Mouse (Mus musculus) heart, embryonic 16.5 days (tissue): ENCODE results near the gene Tmem151a. TPM values are rescaled to one million over a fixed set of nuclear protein-coding genes. Genes with fewer than 3 reads are reported as not detected.

Experiments
- ATAC-seq: fragments of 200-750 bp; cut with Nextera tagmentation; replicated peaks from 2 replicates; pipeline ENCODE4 v1.8.0; 2017; ENCODE audit warnings: moderate number of reproducible peaks; ENCODE audit not compliant: insufficient read depth, low FRiP score; ENCODE audit errors: extremely low read depth
- H3K27ac ChIP-seq: fragments of 300-500 bp; sonication (generic); 2 replicates; pipeline ENCODE4 v1.5.1; 2014; ENCODE audit warnings: mild to moderate bottlenecking, low read length, control low read depth, moderate library complexity
- H3K27me3 ChIP-seq: fragments of 300-500 bp; sonication (generic); 2 replicates; pipeline ENCODE4 v1.6.1; 2014; ENCODE audit warnings: low read length, mixed read lengths; ENCODE audit not compliant: control insufficient read depth, insufficient read depth
- H3K36me3 ChIP-seq: fragments of 300-500 bp; sonication (generic); 2 replicates; pipeline ENCODE4 v1.6.1; 2014; ENCODE audit not compliant: control insufficient read depth, insufficient read depth
- H3K4me1 ChIP-seq: fragments of 300-500 bp; sonication (generic); 2 replicates; pipeline ENCODE4 v1.6.1; 2014; ENCODE audit warnings: low read length, mixed read lengths; ENCODE audit not compliant: control insufficient read depth, insufficient read depth
- H3K4me2 ChIP-seq: fragments of 300-500 bp; sonication (generic); 2 replicates; pipeline ENCODE4 v1.6.1; 2014; ENCODE audit warnings: low read depth, mild to moderate bottlenecking, control low read depth, low read length
- H3K4me3 ChIP-seq: fragments of 300-500 bp; sonication (generic); 2 replicates; pipeline ENCODE4 v1.5.1; 2014; ENCODE audit warnings: mild to moderate bottlenecking, control low read depth, low read length
- H3K9ac ChIP-seq: fragments of 300-500 bp; sonication (generic); 2 replicates; pipeline ENCODE4 v1.6.1; 2014; ENCODE audit warnings: low read length, control low read depth
- H3K9me3 ChIP-seq: fragments of 300-500 bp; sonication (generic); replicated peaks from 2 replicates; pipeline ENCODE4 v1.6.1; 2016; ENCODE audit warnings: low read length; ENCODE audit not compliant: control insufficient read depth
- WGBS: fragments of 180-500 bp; shearing (Covaris S2); extraction: QIAGEN DNeasy Blood & Tissue Kit; methylation state at CpG from one replicate; pipeline ENCODE4 v1.1.7; 2014; 5-methylcytosine and 5-hydroxymethylcytosine counted together
- polyA plus RNA-seq: library from polyadenylated mRNA; unstranded; fragments of >200 nt; fragmentation: Nextera tagmentation; extraction: Ambion mirVana; gene quantifications from 2 replicates; pipeline ENCODE4 v1.2.1, GENCODE M21; 2015

Gene Tmem151a
- polyA plus RNA-seq, 1 experiment from 2014 or later, result 4.6 TPM

- H3K4me3 ChIP-seq, result peak within 1 kb of the TSS; percentile 82
- ATAC-seq, result peak; percentile 74
- H3K9me3 ChIP-seq, result no peaks in the 10 kb centered on the region
- WGBS, result 3% methylated on average over 40 of the region's 40 CpGs
- H3K9ac ChIP-seq, result peak within 1 kb of the TSS; percentile 92
- peak within 1 kb of the TSS; percentile 65 for H3K27ac ChIP-seq
- no peaks in the 10 kb centered on the region for H3K27me3 ChIP-seq
- H3K4me1 ChIP-seq, result peaks cover 22% of the 10 kb centered on the region
- H3K4me2 ChIP-seq, result peak within 1 kb of the TSS; percentile 81
- H3K36me3 ChIP-seq, result peaks cover 2% of the 10 kb centered on the region; the same call in 1 of the 2 replicates
These were observed 44.3 kb downstream of the Tmem151a start, which contains the start of gene Brms1 for GRCm38 (mm10) chr19:5040862-5041523. Gene Brms1, plus strand, starts transcription at chr19:5041354.

GRCm38 (mm10) chr19:5039301-5040114 is 45.8 kb downstream of the Tmem151a start:
- no peaks in the 10 kb centered on the region for H3K9me3 ChIP-seq
- H3K27ac ChIP-seq, result no peak overlapping the region; the same call in 1 of the 2 replicates
- no peaks in the 10 kb centered on the region for H3K27me3 ChIP-seq
- ATAC-seq, result no peak
- H3K9ac ChIP-seq, result peak overlapping the region; percentile 88
- H3K4me3 ChIP-seq, result peak overlapping the region; percentile 76
- H3K4me2 ChIP-seq, result peak overlapping the region; percentile 81
- WGBS, result 14% methylated on average over 41 of the region's 41 CpGs
- H3K36me3 ChIP-seq, result peaks cover 2% of the 10 kb centered on the region; the same call in 1 of the 2 replicates
- peaks cover 22% of the 10 kb centered on the region for H3K4me1 ChIP-seq

DNA sequence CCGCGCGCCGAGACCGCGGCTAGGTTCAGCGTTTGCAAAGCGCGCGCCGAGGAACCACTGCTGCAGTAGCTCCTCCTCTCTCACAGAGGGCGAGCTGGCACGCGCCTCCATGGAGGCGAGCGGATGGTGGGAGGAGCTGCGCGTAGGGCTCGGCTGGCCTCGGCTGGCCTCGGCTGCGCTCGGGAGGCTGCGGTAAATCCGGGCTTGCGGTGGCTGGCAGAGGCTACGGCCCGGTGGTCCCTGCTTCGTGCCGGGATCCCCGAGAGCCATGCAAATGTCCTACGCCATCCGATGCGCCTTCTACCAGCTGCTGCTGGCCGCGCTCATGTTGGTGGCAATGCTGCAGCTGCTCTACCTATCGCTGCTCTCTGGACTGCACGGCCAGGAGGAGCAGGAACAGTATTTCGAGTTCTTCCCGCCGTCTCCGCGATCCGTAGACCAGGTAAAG is 46.6 kb downstream of the Tmem151a start, which contains the start of the genes B4gat1 and AC124502.3:
Gene B4gat1 (plus strand): TSS at position 118 of the 448 bp plus-strand sequence.
Gene AC124502.3 (plus strand): TSS at position 183 of the 448 bp plus-strand sequence.
- Histone ChIP-seq H3K4me2 (peak within 1 kb of the TSS; percentile 81), H3K9ac (peak within 1 kb of the TSS; percentile 88), H3K4me3 (peak within 1 kb of the TSS; percentile 76), H3K27ac (peak within 1 kb of the TSS; percentile 61), H3K4me1 (peaks cover 22% of the 10 kb centered on the region), H3K36me3 (no peaks in the 10 kb centered on the region), H3K27me3 (no peaks in the 10 kb centered on the region), H3K9me3 (no peaks in the 10 kb centered on the region)
- peak; percentile 91 for ATAC-seq
- WGBS, result under 1% methylated on average over 44 of the region's 44 CpGs

- peak; percentile 39; the same call in 1 of the 2 replicates for ATAC-seq
- Histone ChIP-seq H3K9ac (peak overlapping the region; percentile 88), H3K4me2 (peak overlapping the region; percentile 81), H3K27me3 (no peaks in the 10 kb centered on the region), H3K4me1 (peaks cover 22% of the 10 kb centered on the region), H3K36me3 (no peaks in the 10 kb centered on the region), H3K9me3 (no peaks in the 10 kb centered on the region), H3K4me3 (peak overlapping the region; percentile 76), H3K27ac (peak overlapping the region; percentile 51)
- 4% methylated on average over 32 of the region's 32 CpGs for WGBS
These were observed 47.4 kb downstream of the Tmem151a start for GRCm38 (mm10) chr19:5037678-5038571.

- Histone ChIP-seq H3K9ac (no peak overlapping the region), H3K9me3 (no peaks in the 10 kb centered on the region), H3K27ac (no peak overlapping the region), H3K36me3 (peaks cover 2% of the 10 kb centered on the region; the same call in 1 of the 2 replicates), H3K27me3 (no peaks in the 10 kb centered on the region), H3K4me2 (no peak overlapping the region), H3K4me1 (peaks cover 17% of the 10 kb centered on the region), H3K4me3 (no peak overlapping the region)
- 75% methylated on average over 4 of the region's 4 CpGs for WGBS
- no peak for ATAC-seq
These were observed 48.8 kb downstream of the Tmem151a start for GRCm38 (mm10) chr19:5036577-5036976.

DNA sequence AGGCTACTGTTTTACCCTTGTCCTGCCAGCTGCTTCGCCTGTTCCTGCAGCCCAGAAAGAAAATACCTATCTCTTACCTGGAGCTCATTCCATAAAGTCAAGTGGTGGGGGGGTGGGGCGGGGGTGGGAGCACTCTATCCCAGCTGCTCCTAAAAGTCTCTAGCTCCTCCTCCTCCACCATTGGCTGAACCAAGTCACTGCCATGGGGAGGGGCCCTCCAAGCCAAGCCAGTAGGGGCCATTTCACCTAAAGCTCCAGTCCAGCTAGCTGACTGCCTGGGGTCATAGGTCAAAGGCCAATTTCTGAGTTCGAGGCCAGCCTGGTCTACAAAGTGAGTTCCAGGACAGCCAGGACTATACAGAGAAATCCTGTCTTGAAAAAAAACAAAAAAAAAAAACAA is 52.6 kb downstream of the Tmem151a start:
- H3K9me3 ChIP-seq, result no peaks in the 10 kb centered on the region
- H3K27me3 ChIP-seq, result no peaks in the 10 kb centered on the region
- H3K9ac ChIP-seq, result no peak overlapping the region
- H3K4me3 ChIP-seq, result no peak overlapping the region
- H3K36me3 ChIP-seq, result peaks cover 29% of the 10 kb centered on the region
- ATAC-seq, result no peak
- H3K4me2 ChIP-seq, result no peak overlapping the region
- WGBS, result 79% methylated on average over 3 of the region's 3 CpGs
- H3K27ac ChIP-seq, result no peak overlapping the region
- H3K4me1 ChIP-seq, result no peaks in the 10 kb centered on the region; the same call in 1 of the 2 replicates

- Histone ChIP-seq H3K36me3 (peaks cover 31% of the 10 kb centered on the region), H3K4me3 (no peak overlapping the region), H3K4me1 (peaks cover 6% of the 10 kb centered on the region), H3K9ac (no peak overlapping the region), H3K9me3 (no peaks in the 10 kb centered on the region), H3K27ac (no peak overlapping the region), H3K4me2 (no peak overlapping the region), H3K27me3 (no peaks in the 10 kb centered on the region)
- WGBS, result 81% methylated on average over 8 of the region's 8 CpGs
- ATAC-seq, result no peak
These were observed 59.2 kb downstream of the Tmem151a start for GRCm38 (mm10) chr19:5026111-5026510.

GRCm38 (mm10) chr19:5023621-5024479 is 61.5 kb downstream of the Tmem151a start, which contains the start of gene Slc29a2:
Gene Slc29a2, plus strand, starts transcription at chr19:5023860.
- peak; percentile 97 for ATAC-seq
- Histone ChIP-seq H3K4me2 (peak within 1 kb of the TSS; percentile 91), H3K4me3 (peak within 1 kb of the TSS; percentile 84), H3K36me3 (peaks cover 18% of the 10 kb centered on the region), H3K9ac (peak within 1 kb of the TSS; percentile 90), H3K27ac (peak within 1 kb of the TSS; percentile 96), H3K27me3 (no peaks in the 10 kb centered on the region), H3K9me3 (no peaks in the 10 kb centered on the region), H3K4me1 (peaks cover 6% of the 10 kb centered on the region)
- WGBS, result under 1% methylated on average over 62 of the region's 62 CpGs
